Mouse (Mus musculus) heart, embryonic 12.5 days (tissue): ENCODE measurements around the gene 1700057G04Rik. TPM values are rescaled to one million over a fixed set of nuclear protein-coding genes. Genes with fewer than 3 reads are reported as not detected.

Experiments used
- ATAC-seq: fragments of 200-750 bp; cut with Nextera tagmentation; 2 replicates; pipeline ENCODE4 v1.8.0; 2017; ENCODE audit warnings: moderate TSS enrichment, moderate library complexity; ENCODE audit not compliant: insufficient number of reproducible peaks, low FRiP score
- H3K27ac ChIP-seq: fragments of 300-500 bp; sonication (generic); 2 replicates; pipeline ENCODE4 v1.5.1; 2016; ENCODE audit warnings: mild to moderate bottlenecking, moderate library complexity; ENCODE audit not compliant: poor library complexity, severe bottlenecking
- H3K27me3 ChIP-seq: fragments of 300-500 bp; sonication (generic); replicated peaks from 2 replicates; pipeline ENCODE4 v1.6.1; 2016; ENCODE audit warnings: mild to moderate bottlenecking, moderate library complexity
- H3K36me3 ChIP-seq: fragments of 300-500 bp; sonication (generic); 2 replicates; pipeline ENCODE4 v1.6.1; 2016; ENCODE audit warnings: mild to moderate bottlenecking, moderate library complexity
- H3K4me1 ChIP-seq: fragments of 300-500 bp; sonication (generic); replicated peaks from 2 replicates; pipeline ENCODE4 v1.6.1; 2016; ENCODE audit warnings: mild to moderate bottlenecking
- H3K4me2 ChIP-seq: fragments of 300-500 bp; sonication (generic); 2 replicates; pipeline ENCODE4 v1.6.1; 2016; ENCODE audit warnings: mild to moderate bottlenecking, moderate library complexity
- H3K4me3 ChIP-seq: fragments of 300-500 bp; sonication (generic); 2 replicates; pipeline ENCODE4 v1.5.1; 2016; ENCODE audit warnings: mild to moderate bottlenecking
- H3K9ac ChIP-seq: fragments of 300-500 bp; sonication (generic); 2 replicates; pipeline ENCODE4 v1.6.1; 2016; ENCODE audit warnings: mild to moderate bottlenecking, moderate library complexity
- H3K9me3 ChIP-seq: fragments of 300-500 bp; sonication (generic); replicated peaks from 2 replicates; pipeline ENCODE4 v1.6.1; 2016; ENCODE audit warnings: mild to moderate bottlenecking, moderate library complexity
- WGBS: fragments of 180-500 bp; shearing (Covaris S2); methylation state at CpG from one replicate; pipeline ENCODE4 v1.1.7; 2016; 5-methylcytosine and 5-hydroxymethylcytosine counted together
- polyA plus RNA-seq: library from polyadenylated mRNA; unstranded; fragments of >200 nt; fragmentation: Nextera tagmentation; extraction: Ambion mirVana; gene quantifications from 2 replicates; pipeline ENCODE4 v1.2.1, GENCODE M21; 2016

Gene 1700057G04Rik
- not detected in 2 replicates for polyA plus RNA-seq

- Histone ChIP-seq H3K9ac (no peak within 1 kb of the TSS), H3K4me2 (no peak within 1 kb of the TSS), H3K36me3 (no peaks in the 10 kb centered on the region), H3K27me3 (no peaks in the 10 kb centered on the region), H3K4me1 (no peaks in the 10 kb centered on the region), H3K4me3 (no peak within 1 kb of the TSS), H3K9me3 (no peaks in the 10 kb centered on the region), H3K27ac (no peak within 1 kb of the TSS)
- 74% methylated on average over 1 of the region's 1 CpGs for WGBS
- no peak for ATAC-seq
These were observed at the start of gene 1700057G04Rik for GRCm38 (mm10) chr9:92309077-92309476. TSS of gene 1700057G04Rik (plus strand) at chr9:92309377.

DNA sequence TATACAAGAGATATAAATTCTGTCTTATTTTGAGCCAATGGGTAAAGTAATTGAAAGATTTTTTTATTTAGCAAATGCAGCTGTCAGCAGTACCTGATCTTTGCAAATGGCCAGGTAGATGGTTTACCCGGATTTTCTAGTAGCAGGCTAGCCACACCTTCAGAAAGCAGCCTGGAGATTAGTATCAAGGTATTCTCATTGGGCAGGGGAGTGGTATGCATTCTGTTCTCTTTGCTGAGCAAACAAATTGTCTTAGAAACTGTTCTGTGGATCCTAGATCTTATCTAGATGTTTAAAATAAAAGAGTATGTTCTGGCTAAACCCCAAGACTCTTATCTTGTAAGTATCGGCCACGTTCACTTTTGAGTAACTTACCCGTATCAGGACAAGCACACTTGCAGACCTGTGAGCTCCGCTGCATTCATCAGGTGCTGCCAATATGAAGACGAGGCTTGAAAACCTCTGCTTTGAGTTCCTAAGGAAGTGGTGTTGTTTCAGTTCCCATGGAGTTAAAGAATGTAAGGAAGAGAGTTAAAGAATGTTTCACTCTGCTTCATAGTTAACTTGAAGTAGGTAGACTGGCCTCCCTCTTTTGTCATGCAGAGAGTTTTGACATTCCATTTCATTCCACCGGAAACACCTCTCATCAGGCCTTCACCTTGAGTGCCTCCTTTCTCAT lies 48.6 kb upstream of the 1700057G04Rik start:
- 67% methylated on average over 7 of the region's 7 CpGs for WGBS
- Histone ChIP-seq H3K27me3 (no peaks in the 10 kb centered on the region), H3K27ac (no peak overlapping the region), H3K4me3 (no peak overlapping the region), H3K9ac (no peak overlapping the region), H3K9me3 (no peaks in the 10 kb centered on the region), H3K36me3 (peaks cover 34% of the 10 kb centered on the region), H3K4me2 (no peak overlapping the region), H3K4me1 (no peaks in the 10 kb centered on the region)
- ATAC-seq = no peak

DNA sequence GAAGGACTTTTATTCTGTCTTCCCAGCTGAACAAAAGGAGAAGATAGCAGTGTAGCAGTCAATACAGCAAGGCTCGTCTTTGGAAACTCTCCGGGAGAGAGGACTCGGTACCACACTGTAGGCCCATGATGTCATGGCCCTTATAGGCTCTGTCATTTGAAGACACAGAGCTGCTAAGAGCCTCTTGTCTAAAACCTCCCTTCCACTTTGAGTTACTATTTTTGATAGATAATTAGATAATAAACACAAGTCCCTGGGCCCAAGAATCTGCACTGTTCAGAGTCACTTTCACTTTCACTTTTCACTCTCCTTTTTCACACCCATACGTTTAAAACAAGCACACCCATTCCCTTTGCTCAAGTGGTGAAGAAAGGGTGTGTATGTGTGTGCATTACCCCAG lies 43.5 kb upstream of the 1700057G04Rik start:
- H3K9me3 ChIP-seq = no peaks in the 10 kb centered on the region
- 64% methylated on average over 4 of the region's 4 CpGs for WGBS
- peaks cover 2% of the 10 kb centered on the region for H3K4me1 ChIP-seq
- H3K27ac ChIP-seq = no peak overlapping the region
- H3K4me2 ChIP-seq = peak overlapping the region; percentile 7; the same call in 1 of the 2 replicates
- no peak overlapping the region for H3K4me3 ChIP-seq
- H3K36me3 ChIP-seq = peaks cover 68% of the 10 kb centered on the region
- no peaks in the 10 kb centered on the region for H3K27me3 ChIP-seq
- no peak for ATAC-seq
- H3K9ac ChIP-seq = no peak overlapping the region

DNA sequence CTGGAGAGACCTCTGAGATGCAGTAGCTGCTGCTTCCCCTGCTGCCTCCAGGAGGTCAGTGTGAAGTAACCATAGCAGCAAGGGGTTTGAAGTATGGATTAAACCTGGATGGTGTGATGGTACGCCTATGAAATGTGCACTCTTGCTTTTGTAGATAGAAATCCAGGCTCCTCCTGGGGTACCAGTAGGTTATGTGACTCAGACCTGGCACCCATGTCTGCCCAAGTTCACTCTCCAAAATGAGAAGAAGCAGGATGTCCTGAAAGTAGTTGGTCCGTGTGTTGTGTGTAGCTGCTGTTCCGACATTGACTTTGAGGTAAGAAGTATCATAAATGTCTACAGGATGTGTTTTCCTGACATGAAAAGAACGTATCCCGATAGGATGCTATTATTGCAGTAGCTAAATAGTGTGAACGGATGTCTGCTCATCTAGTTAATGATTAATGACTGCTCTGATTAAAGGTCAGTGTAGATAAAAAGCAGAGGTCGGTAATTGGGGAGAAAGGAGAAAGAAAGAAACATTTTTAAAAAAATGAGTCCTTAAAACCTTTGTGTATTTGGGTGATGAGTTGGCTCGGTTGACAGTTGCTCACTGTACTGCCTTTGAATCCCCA lies 42.5 kb upstream of the 1700057G04Rik start:
- H3K4me2 ChIP-seq = no peak overlapping the region
- 79% methylated on average over 8 of the region's 8 CpGs for WGBS
- no peak overlapping the region for H3K27ac ChIP-seq
- H3K27me3 ChIP-seq = no peaks in the 10 kb centered on the region
- H3K9me3 ChIP-seq = no peaks in the 10 kb centered on the region
- no peak overlapping the region for H3K9ac ChIP-seq
- H3K4me1 ChIP-seq = peaks cover 8% of the 10 kb centered on the region
- ATAC-seq = no peak
- H3K36me3 ChIP-seq = peaks cover 63% of the 10 kb centered on the region
- H3K4me3 ChIP-seq = no peak overlapping the region

GRCm38 (mm10) chr9:92267732-92268131 lies 41.4 kb upstream of the 1700057G04Rik start:
- Histone ChIP-seq H3K9ac (no peak overlapping the region), H3K4me3 (no peak overlapping the region), H3K4me2 (no peak overlapping the region), H3K9me3 (no peaks in the 10 kb centered on the region), H3K4me1 (peaks cover 8% of the 10 kb centered on the region), H3K27me3 (no peaks in the 10 kb centered on the region), H3K27ac (no peak overlapping the region), H3K36me3 (peaks cover 61% of the 10 kb centered on the region)
- WGBS = 58% methylated on average over 1 of the region's 1 CpGs
- no peak for ATAC-seq

DNA sequence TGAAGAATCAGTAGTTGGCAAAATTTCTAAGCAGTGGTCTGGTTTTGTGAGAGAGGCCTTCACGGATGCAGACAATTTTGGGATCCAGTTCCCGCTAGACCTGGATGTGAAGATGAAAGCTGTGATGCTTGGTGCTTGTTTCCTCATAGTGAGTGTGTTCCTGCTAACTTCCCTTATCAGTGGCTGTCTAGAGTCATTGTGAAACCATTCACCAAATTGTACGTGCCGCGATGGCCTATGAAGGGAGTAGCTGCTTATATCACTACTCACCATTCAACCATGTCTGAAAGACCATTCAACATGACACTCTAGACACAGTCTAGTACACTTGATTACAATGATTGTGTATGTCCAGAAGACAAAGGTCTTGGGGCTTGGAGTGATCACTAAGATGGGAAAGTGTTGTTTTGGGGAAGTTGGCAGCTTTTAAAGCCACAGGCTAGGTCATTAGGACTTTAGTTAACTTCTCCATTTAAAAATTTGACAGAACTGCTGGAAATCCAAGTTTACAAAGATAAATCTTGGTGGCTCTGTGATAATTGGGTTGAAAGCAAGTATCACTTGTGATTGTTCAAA lies 39.3 kb upstream of the 1700057G04Rik start:
- no peak overlapping the region for H3K27ac ChIP-seq
- no peaks in the 10 kb centered on the region for H3K27me3 ChIP-seq
- H3K4me1 ChIP-seq = peaks cover 16% of the 10 kb centered on the region
- 87% methylated on average over 5 of the region's 5 CpGs for WGBS
- H3K4me3 ChIP-seq = no peak overlapping the region
- H3K4me2 ChIP-seq = no peak overlapping the region
- no peaks in the 10 kb centered on the region for H3K9me3 ChIP-seq
- peaks cover 65% of the 10 kb centered on the region for H3K36me3 ChIP-seq
- H3K9ac ChIP-seq = no peak overlapping the region
- ATAC-seq = no peak

DNA sequence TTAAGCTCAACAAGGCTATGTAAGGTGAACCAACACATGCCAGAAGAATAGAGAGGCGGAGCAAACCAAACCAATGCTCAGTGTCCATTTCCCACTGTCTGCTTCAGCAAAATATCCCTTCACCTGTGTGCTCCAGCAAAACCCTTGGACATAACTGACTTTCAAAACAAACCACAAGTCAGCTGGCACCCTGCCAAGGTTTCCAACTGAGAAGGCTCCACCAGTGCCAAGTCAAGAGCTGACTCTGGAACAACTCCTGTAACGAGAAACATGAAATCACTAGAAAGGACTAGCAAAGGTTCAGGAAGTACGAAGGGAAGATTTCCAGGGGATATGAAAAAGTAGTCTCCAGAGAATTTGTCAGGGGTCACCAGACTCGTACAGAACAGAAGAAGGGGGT lies 38.2 kb upstream of the 1700057G04Rik start:
- Histone ChIP-seq H3K9me3 (no peaks in the 10 kb centered on the region), H3K4me3 (no peak overlapping the region), H3K27ac (peak overlapping the region; percentile 49), H3K9ac (no peak overlapping the region), H3K27me3 (no peaks in the 10 kb centered on the region), H3K4me2 (no peak overlapping the region), H3K4me1 (peaks cover 25% of the 10 kb centered on the region), H3K36me3 (peaks cover 59% of the 10 kb centered on the region)
- ATAC-seq = peak; percentile 47; the same call in 1 of the 2 replicates
- 47% methylated on average over 4 of the region's 4 CpGs for WGBS

- H3K4me1 ChIP-seq = peaks cover 27% of the 10 kb centered on the region
- H3K36me3 ChIP-seq = peaks cover 45% of the 10 kb centered on the region
- H3K27ac ChIP-seq = no peak overlapping the region
- H3K27me3 ChIP-seq = no peaks in the 10 kb centered on the region
- H3K9me3 ChIP-seq = no peaks in the 10 kb centered on the region
- H3K4me3 ChIP-seq = no peak overlapping the region
- no peak for ATAC-seq
- H3K4me2 ChIP-seq = no peak overlapping the region
- 87% methylated on average over 4 of the region's 4 CpGs for WGBS
- H3K9ac ChIP-seq = no peak overlapping the region
These were observed 36.5 kb upstream of the 1700057G04Rik start for GRCm38 (mm10) chr9:92272650-92273049.

DNA sequence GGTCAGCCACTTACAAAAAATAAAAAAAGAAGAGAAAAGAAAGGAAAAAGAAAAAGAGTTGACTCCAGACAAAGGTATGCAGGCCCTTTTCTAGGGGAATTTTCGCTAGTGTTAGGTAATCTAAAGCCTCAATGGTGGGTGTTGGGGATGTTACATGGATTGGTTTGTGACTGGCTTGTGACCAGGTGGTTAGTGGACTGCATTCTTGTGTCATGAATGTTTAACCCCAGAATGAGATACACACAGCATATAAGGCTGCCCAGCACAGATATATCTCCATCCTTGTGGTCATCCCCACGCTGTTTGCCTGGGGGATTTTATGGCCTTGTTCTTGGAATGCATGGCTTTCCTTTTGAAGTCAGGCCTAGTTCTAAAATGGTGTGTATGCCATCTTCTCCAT lies 35.9 kb upstream of the 1700057G04Rik start:
- Histone ChIP-seq H3K9ac (no peak overlapping the region), H3K4me2 (no peak overlapping the region), H3K4me1 (peaks cover 27% of the 10 kb centered on the region), H3K4me3 (no peak overlapping the region), H3K9me3 (no peaks in the 10 kb centered on the region), H3K36me3 (peaks cover 39% of the 10 kb centered on the region), H3K27ac (no peak overlapping the region), H3K27me3 (no peaks in the 10 kb centered on the region)
- no peak for ATAC-seq
- WGBS = 83% methylated on average over 2 of the region's 2 CpGs

GRCm38 (mm10) chr9:92273956-92274762 lies 35.0 kb upstream of the 1700057G04Rik start:
- Histone ChIP-seq H3K4me2 (no peak overlapping the region), H3K36me3 (peaks cover 30% of the 10 kb centered on the region), H3K9ac (no peak overlapping the region), H3K9me3 (no peaks in the 10 kb centered on the region), H3K4me1 (peaks cover 27% of the 10 kb centered on the region), H3K27me3 (no peaks in the 10 kb centered on the region), H3K27ac (0 out of 2 replicates have a peak overlapping the region, but pooled peaks have one; percentile 2), H3K4me3 (no peak overlapping the region)
- ATAC-seq = no peak
- 46% methylated on average over 6 of the region's 6 CpGs for WGBS
